Mouse (Mus musculus) liver, embryonic 14.5 days (tissue): ENCODE data around the gene Gm45021. TPM values are rescaled to one million over a fixed set of nuclear protein-coding genes. Genes with fewer than 3 reads are reported as not detected.

Experiments used
- ATAC-seq: fragments of 200-750 bp; cut with Nextera tagmentation; 2 replicates; pipeline ENCODE4 v1.8.0; 2017; ENCODE audit warnings: moderate number of reproducible peaks, mild to moderate bottlenecking, moderate library complexity; ENCODE audit not compliant: insufficient read depth
- DNase-seq, 3 experiments: peaks; one replicate each; pipeline ENCODE4 v3.0.0-alpha.2; 2012 to 2013; ENCODE audit warnings: low read depth in 3 of 3, low spot score in 3 of 3
- H3K27ac ChIP-seq: fragments of 300-500 bp; sonication (generic); 2 replicates; pipeline ENCODE4 v1.5.1; 2014; ENCODE audit warnings: moderate library complexity, mild to moderate bottlenecking, control low read depth, inconsistent platforms
- H3K27me3 ChIP-seq: fragments of 300-500 bp; sonication (generic); 2 replicates; pipeline ENCODE4 v1.6.1; 2014; ENCODE audit warnings: mild to moderate bottlenecking, low read length, moderate library complexity; ENCODE audit not compliant: control insufficient read depth, insufficient read depth
- H3K36me3 ChIP-seq: fragments of 300-500 bp; sonication (generic); replicated peaks from 2 replicates; pipeline ENCODE4 v1.6.1; 2014; ENCODE audit warnings: low read depth; ENCODE audit not compliant: control insufficient read depth, insufficient read depth
- H3K4me1 ChIP-seq, 2 experiments: fragments of 200-500 bp in 1 of 2; fragments of 300-500 bp in 1 of 2; sonication (generic) in 1 of 2; replicated peaks; 2 replicates each; pipeline ENCODE4 v1.6.1; 2012 to 2014; ENCODE audit warnings: antibody characterized with exemption in 1 of 2, inconsistent platforms in 1 of 2, low read length in 1 of 2; ENCODE audit not compliant: control insufficient read depth in 2 of 2, insufficient read depth in 2 of 2
- H3K4me2 ChIP-seq: fragments of 300-500 bp; sonication (generic); 2 replicates; pipeline ENCODE4 v1.6.1; 2014; ENCODE audit warnings: low read depth, mild to moderate bottlenecking, control low read depth, moderate library complexity
- H3K4me3 ChIP-seq, 2 experiments: fragments of 200-500 bp in 1 of 2; fragments of 300-500 bp in 1 of 2; sonication (generic) in 1 of 2; 2 replicates each; pipeline ENCODE4 v1.5.1; 2012 to 2014; ENCODE audit warnings: low read depth in 2 of 2, low read length in 2 of 2, mild to moderate bottlenecking in 2 of 2, control low read depth in 1 of 2, inconsistent platforms in 1 of 2, moderate library complexity in 1 of 2; ENCODE audit not compliant: insufficient read depth in 1 of 2
- H3K9ac ChIP-seq: fragments of 300-500 bp; sonication (generic); replicated peaks from 2 replicates; pipeline ENCODE4 v1.6.1; 2014; ENCODE audit warnings: mild to moderate bottlenecking, control low read depth, moderate library complexity
- H3K9me3 ChIP-seq: fragments of 300-500 bp; sonication (generic); 2 replicates; pipeline ENCODE4 v1.6.1; 2016; ENCODE audit warnings: low read length, mixed read lengths; ENCODE audit not compliant: control insufficient read depth
- CTCF ChIP-seq: IDR thresholded peaks from 2 replicates; pipeline ENCODE4 v1.5.1; 2016; ENCODE audit warnings: antibody characterized with exemption, low read depth, control low read depth
- EP300 ChIP-seq: IDR thresholded peaks from 2 replicates; pipeline ENCODE4 v1.6.1; 2016; ENCODE audit warnings: antibody characterized with exemption, low read depth
- WGBS: fragments of 180-500 bp; shearing (Covaris S2); extraction: QIAGEN DNeasy Blood & Tissue Kit; methylation state at CpG from one replicate; pipeline ENCODE4 v1.1.7; 2014; ENCODE audit not compliant: insufficient replicate concordance; 5-methylcytosine and 5-hydroxymethylcytosine counted together
- polyA plus RNA-seq, 2 experiments: library from polyadenylated mRNA; depleted of rRNA in 1 of 2; stranded (reverse) in 1 of 2; unstranded in 1 of 2; fragments of >200 nt; fragmentation: Nextera tagmentation in 1 of 2; extraction: Ambion mirVana in 1 of 2; gene quantifications; 2 replicates each; pipeline versions ENCODE4 v1.2.1 to v1.2.3; 2012 to 2014

Gm45021 gene
- polyA plus RNA-seq, 2 experiments, result not detected

DNA sequence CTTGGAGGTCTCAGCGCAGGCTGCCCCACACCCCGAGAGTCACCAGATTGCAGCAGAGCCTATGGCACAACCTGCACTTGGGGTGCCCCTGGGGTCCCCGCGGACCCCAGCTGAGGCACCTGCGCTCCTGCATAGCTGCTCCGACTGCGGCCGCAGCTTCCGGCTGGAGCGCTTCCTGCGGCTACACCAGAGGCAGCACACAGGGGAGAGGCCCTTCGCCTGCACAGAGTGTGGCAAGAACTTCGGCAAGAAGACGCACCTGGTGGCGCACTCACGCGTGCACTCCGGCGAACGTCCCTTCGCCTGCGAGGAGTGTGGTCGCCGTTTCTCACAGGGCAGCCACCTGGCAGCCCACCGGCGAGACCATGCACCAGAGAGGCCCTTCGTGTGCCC is 7.8 kb downstream of the Gm45021 start:
- H3K4me3 ChIP-seq, result no peak overlapping the region
- H3K36me3 ChIP-seq, result no peaks in the 10 kb centered on the region; the same call in 1 of the 2 replicates
- H3K27ac ChIP-seq, result no peak overlapping the region
- TF ChIP-seq CTCF (no peak), EP300 (no peak)
- H3K9ac ChIP-seq, result no peak overlapping the region
- no peaks in the 10 kb centered on the region; the same call in 1 of the 2 replicates for H3K9me3 ChIP-seq
- ATAC-seq (no peak), DNase-seq (no peak)
- H3K27me3 ChIP-seq, result no peaks in the 10 kb centered on the region
- peaks cover 2% of the 10 kb centered on the region in 2 experiments; a peak in 2 of 4 replicates for H3K4me1 ChIP-seq
- 92% methylated on average over 27 of the region's 27 CpGs for WGBS
- no peak overlapping the region for H3K4me2 ChIP-seq

DNA sequence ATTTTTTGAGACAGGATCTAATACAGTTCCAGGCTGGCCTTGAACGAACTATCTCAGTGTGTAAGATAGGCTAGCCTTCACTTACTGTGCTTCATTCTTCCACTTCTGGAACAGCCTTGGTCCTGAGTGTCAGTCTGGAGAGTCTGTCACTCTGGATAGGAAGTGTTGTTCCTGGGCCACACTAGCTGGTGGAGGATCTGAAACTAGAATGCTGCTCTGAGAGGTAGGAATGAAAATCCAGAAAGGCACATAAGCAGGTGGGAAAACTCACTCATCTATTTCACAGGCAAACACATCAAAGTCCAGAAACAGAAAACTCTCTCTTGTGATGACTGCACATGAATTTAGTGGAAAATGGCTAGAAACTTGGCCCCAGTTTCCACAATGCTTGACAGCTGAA is 11.2 kb downstream of the Gm45021 start:
- DNase-seq (no peak), ATAC-seq (no peak)
- Histone ChIP-seq H3K4me2 (no peak overlapping the region), H3K9ac (no peak overlapping the region), H3K36me3 (no peaks in the 10 kb centered on the region; the same call in 1 of the 2 replicates), H3K27ac (no peak overlapping the region), H3K27me3 (no peaks in the 10 kb centered on the region), H3K9me3 (no peaks in the 10 kb centered on the region; the same call in 1 of the 2 replicates), H3K4me3 (no peak overlapping the region), H3K4me1 (peaks cover 5 to 8% of the 10 kb centered on the region in 2 experiments)
- 69% methylated on average over 1 of the region's 1 CpGs for WGBS
- TF ChIP-seq CTCF (no peak), EP300 (no peak)

DNA sequence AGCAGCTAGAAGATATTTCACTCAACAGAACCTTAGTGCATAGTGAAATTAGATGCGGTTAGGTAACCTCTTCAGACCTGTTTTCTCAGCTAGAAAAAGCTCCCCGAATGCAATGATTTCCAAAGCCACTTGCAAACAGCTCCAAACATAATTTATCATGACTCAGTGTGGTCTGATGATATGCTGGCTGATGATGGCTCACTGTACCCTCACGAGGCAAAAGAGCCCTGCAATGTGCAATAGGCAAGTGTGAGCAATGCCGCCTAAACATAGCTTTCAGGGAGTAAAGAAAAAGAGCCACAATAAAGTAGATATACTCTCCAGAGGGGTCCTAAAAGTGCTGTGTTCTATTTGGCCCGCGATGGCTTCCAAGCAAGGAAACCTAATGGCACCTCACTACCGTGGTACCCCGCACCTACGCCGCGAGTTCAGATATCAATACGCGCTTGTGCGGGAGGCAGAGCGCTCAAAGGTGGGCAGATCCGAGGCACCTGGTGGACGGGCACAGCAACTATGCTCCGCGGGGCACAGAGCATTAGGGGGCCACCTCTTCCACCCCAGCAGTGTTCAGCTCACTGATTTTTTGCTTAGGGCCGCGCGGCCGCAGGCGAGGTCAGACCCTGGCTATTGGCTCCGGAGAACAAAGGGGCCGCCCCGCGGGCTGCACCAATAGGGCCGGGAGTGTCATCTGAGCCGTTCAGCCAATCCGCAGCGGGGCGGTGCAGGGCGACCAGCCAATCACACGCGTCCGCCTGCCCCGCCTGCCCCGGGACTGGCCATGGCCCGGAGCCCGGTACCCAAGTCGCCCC is 12.1 kb downstream of the Gm45021 start, which contains the start of gene Zfp775:
Zfp775 (plus strand) TSS at position 793 of the 809 bp plus-strand sequence.
- Histone ChIP-seq H3K27ac (peak within 1 kb of the TSS; percentile 42), H3K4me3 (peak within 1 kb of the TSS; percentile 68 to 75), H3K9me3 (no peaks in the 10 kb centered on the region; the same call in 1 of the 2 replicates), H3K4me1 (peaks cover 5 to 8% of the 10 kb centered on the region in 2 experiments), H3K27me3 (no peaks in the 10 kb centered on the region), H3K4me2 (peak within 1 kb of the TSS; percentile 96), H3K36me3 (no peaks in the 10 kb centered on the region; the same call in 1 of the 2 replicates), H3K9ac (peak within 1 kb of the TSS; percentile 66)
- TF ChIP-seq EP300 (no peak), CTCF (peak; percentile 18; the same call in 1 of the 2 replicates)
- peak; percentile 99 for ATAC-seq
- 5% methylated on average over 42 of the region's 42 CpGs for WGBS
- DNase-seq, result peak; percentile 76

DNA sequence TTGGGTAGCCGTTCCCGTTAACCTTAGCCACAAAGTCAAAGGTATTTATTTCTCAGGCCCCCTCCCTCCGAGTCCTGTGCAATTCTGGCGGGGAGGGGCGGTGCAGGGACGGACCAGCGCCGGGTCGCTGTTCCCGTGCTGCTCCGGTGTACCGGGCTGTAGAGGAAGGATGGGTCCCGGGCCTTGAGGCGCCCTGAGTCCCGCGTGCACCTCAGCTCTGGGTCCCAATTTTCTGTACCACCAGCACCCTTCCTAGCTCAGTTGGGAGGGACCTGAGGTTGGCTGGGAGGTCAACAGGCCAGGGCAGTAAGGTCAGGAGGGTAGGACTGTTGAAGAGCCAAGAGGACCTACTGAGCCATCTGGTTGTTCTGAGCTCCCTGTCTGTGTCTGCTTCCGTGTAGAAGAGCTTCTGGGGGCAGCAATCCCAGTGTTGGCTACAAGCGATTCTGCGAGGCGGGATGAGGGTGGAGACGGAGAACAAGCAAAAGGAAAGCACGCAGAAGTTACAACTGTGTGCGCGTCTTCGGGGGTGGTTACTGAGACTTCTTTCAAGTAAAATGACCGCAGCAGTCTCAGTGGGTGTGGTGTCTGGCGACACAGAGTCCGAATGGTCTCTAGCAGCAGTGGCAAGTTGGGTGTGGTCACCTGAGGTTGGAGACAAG is 12.8 kb downstream of the Gm45021 start:
- ATAC-seq (peak; percentile 68), DNase-seq (no peak)
- H3K4me2 ChIP-seq, result peak overlapping the region; percentile 96
- H3K9me3 ChIP-seq, result no peaks in the 10 kb centered on the region
- peak overlapping the region; percentile 66 for H3K9ac ChIP-seq
- no peak for TF ChIP-seq CTCF
- TF ChIP-seq EP300, result no peak
- H3K27ac ChIP-seq, result peak overlapping the region; percentile 42
- H3K4me1 ChIP-seq, result peaks cover 5 to 8% of the 10 kb centered on the region in 2 experiments
- no peaks in the 10 kb centered on the region; the same call in 1 of the 2 replicates for H3K36me3 ChIP-seq
- 2% methylated on average over 28 of the region's 28 CpGs for WGBS
- H3K4me3 ChIP-seq, result peak overlapping the region; percentile 68 to 75
- no peaks in the 10 kb centered on the region for H3K27me3 ChIP-seq

DNA sequence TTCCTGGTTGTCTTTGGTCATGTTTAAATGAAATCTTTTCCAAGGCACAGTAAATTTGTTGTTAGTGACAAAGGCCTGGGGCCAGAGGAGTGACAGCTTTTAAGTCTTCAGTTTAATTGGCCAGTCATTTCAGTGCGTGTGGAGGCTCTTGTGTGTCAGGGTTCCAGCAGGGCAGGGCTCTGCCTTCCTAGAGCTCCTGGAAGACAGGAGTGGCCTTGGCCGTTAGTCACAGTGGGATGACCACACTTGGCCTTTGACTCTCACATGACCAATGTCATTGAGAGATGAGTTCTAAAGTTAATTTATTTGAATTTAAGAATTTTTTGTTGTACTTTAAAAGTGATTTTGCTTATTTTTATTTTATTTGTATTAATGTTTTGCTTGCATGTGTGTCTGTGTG is 18.7 kb downstream of the Gm45021 start:
- DNase-seq (no peak), ATAC-seq (no peak)
- no peak for TF ChIP-seq EP300
- no peak for TF ChIP-seq CTCF
- H3K4me2 ChIP-seq, result no peak overlapping the region
- WGBS, result 71% methylated on average over 2 of the region's 2 CpGs
- no peak overlapping the region for H3K9ac ChIP-seq
- H3K4me3 ChIP-seq, result no peak overlapping the region
- no peaks in the 10 kb centered on the region for H3K4me1 ChIP-seq
- H3K27ac ChIP-seq, result no peak overlapping the region
- H3K27me3 ChIP-seq, result no peaks in the 10 kb centered on the region
- no peaks in the 10 kb centered on the region for H3K36me3 ChIP-seq
- no peaks in the 10 kb centered on the region for H3K9me3 ChIP-seq
